Mouse (Mus musculus): ENCODE data around the gene Lgals3. TPM values are rescaled to one million over a fixed set of nuclear protein-coding genes. Genes with fewer than 3 reads are reported as not detected.

Lgals3 gene
- polyA plus RNA-seq, 1 experiment from 2014 or later, result 8.5 TPM

DNA sequence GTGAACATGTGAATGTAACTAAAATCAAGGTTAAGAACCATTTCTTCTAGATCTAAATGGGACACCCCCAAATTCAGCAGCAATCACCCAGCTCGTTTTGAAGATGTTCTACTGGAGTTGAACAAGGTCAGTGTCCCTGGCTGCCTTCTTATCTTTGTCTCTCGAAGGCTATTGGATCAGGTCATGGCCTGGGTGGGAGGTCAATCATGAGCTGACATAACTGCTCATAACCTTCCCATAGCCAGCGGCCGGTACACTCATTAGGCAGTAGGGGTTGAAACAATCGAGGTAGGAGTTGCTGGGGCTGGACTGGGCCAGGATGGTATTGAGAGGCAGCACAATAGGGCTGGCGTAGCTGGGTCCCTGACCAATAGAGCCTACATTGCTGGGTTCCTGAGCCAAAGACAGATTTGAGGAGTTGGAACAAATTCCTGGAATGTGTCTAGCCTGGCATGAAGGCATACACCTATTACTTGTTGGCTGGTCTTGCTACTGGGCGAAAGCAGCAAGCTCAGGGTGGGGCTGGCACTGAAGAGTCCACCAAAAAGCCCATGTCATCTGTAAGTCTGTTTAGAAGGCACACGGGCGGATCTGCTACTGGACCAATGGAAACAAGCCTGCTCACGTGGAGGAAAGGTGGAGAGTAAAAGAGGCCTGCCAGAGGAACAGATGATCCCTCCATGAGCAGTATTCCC, 27.2 kb upstream of the Lgals3 start:
- WGBS, result 82% methylated on average over 10 of the region's 10 CpGs
- H3K9ac ChIP-seq (ENCODE audit: low read length), result no peak overlapping the region
- H3K4me2 ChIP-seq (ENCODE audit: low read length), result no peak overlapping the region
- H3K27me3 ChIP-seq (replicated peaks; ENCODE audit: control insufficient read depth, insufficient read depth, low read length), result no peaks in the 10 kb centered on the region
- H3K4me3 ChIP-seq (ENCODE audit: low read depth, low read length), result no peak overlapping the region
- no peak for DNase-seq (ENCODE audit: low spot score)
- no peaks in the 10 kb centered on the region for H3K9me3 ChIP-seq (ENCODE audit: control insufficient read depth, low read length)
- no peaks in the 10 kb centered on the region for H3K36me3 ChIP-seq (ENCODE audit: control insufficient read depth, insufficient read depth, low read length)
- H3K4me1 ChIP-seq (replicated peaks; ENCODE audit: control insufficient read depth, insufficient read depth, low read length), result no peaks in the 10 kb centered on the region
- H3K27ac ChIP-seq (ENCODE audit: low read depth), result no peak overlapping the region
- no peak for ATAC-seq (replicated peaks; ENCODE audit: low FRiP score, low TSS enrichment, low read depth)

DNA sequence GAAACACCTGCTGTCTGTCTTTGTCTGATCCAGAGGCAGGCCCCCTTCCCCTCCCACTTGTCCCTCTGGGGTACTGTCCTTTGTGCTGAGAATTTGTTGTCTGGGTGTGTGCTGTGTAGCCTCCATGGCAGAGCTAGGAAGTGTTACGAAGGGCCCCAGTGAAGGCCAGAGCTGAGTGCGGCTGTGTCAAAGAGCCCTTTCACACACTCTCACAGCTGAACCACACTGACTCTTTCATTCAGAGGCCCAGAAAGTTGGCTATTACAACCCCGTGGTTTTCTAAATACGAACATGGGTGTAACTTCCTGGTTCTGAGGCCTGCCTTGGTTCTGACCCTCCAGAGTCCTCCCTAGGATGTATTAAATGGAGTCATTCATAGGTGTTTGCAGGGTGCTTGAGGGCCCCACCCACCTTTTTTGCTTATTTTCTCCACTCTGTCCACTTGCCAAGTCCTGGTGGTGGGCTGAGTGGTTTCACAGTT, 25.7 kb upstream of the Lgals3 start:
- no peaks in the 10 kb centered on the region for H3K27me3 ChIP-seq (replicated peaks; ENCODE audit: control insufficient read depth, insufficient read depth, low read length)
- WGBS, result 75% methylated on average over 4 of the region's 4 CpGs
- H3K9ac ChIP-seq (ENCODE audit: low read length), result no peak overlapping the region
- no peaks in the 10 kb centered on the region for H3K4me1 ChIP-seq (replicated peaks; ENCODE audit: control insufficient read depth, insufficient read depth, low read length)
- H3K4me2 ChIP-seq (ENCODE audit: low read length), result no peak overlapping the region
- H3K4me3 ChIP-seq (ENCODE audit: low read depth, low read length), result no peak overlapping the region
- H3K27ac ChIP-seq (ENCODE audit: low read depth), result no peak overlapping the region
- H3K36me3 ChIP-seq (ENCODE audit: control insufficient read depth, insufficient read depth, low read length), result no peaks in the 10 kb centered on the region
- no peak for DNase-seq (ENCODE audit: low spot score)
- ATAC-seq (replicated peaks; ENCODE audit: low FRiP score, low TSS enrichment, low read depth), result no peak
- H3K9me3 ChIP-seq (ENCODE audit: control insufficient read depth, low read length), result no peaks in the 10 kb centered on the region

- H3K9ac ChIP-seq (ENCODE audit: low read length), result no peak overlapping the region
- no peak overlapping the region for H3K4me2 ChIP-seq (ENCODE audit: low read length)
- H3K9me3 ChIP-seq (ENCODE audit: control insufficient read depth, low read length), result no peaks in the 10 kb centered on the region
- H3K36me3 ChIP-seq (ENCODE audit: control insufficient read depth, insufficient read depth, low read length), result no peaks in the 10 kb centered on the region
- WGBS, result 95% methylated on average over 1 of the region's 1 CpGs
- DNase-seq (ENCODE audit: low spot score), result no peak
- no peak overlapping the region for H3K27ac ChIP-seq (ENCODE audit: low read depth)
- ATAC-seq (replicated peaks; ENCODE audit: low FRiP score, low TSS enrichment, low read depth), result no peak
- no peak overlapping the region for H3K4me3 ChIP-seq (ENCODE audit: low read depth, low read length)
- H3K4me1 ChIP-seq (replicated peaks; ENCODE audit: control insufficient read depth, insufficient read depth, low read length), result no peaks in the 10 kb centered on the region
- H3K27me3 ChIP-seq (replicated peaks; ENCODE audit: control insufficient read depth, insufficient read depth, low read length), result no peaks in the 10 kb centered on the region
Measured at GRCm38 (mm10) chr14:47346715-47347114, 20.8 kb upstream of the Lgals3 start.

GRCm38 (mm10) chr14:47350974-47351373, 16.6 kb upstream of the Lgals3 start:
- Histone ChIP-seq H3K4me1 (replicated peaks; ENCODE audit: control insufficient read depth, insufficient read depth, low read length) (no peaks in the 10 kb centered on the region; the same call in 1 of the 2 replicates), H3K27me3 (replicated peaks; ENCODE audit: control insufficient read depth, insufficient read depth, low read length) (no peaks in the 10 kb centered on the region), H3K9me3 (ENCODE audit: control insufficient read depth, low read length) (no peaks in the 10 kb centered on the region), H3K36me3 (ENCODE audit: control insufficient read depth, insufficient read depth, low read length) (no peaks in the 10 kb centered on the region), H3K27ac (ENCODE audit: low read depth) (no peak overlapping the region), H3K4me2 (ENCODE audit: low read length) (no peak overlapping the region), H3K4me3 (ENCODE audit: low read depth, low read length) (no peak overlapping the region), H3K9ac (ENCODE audit: low read length) (no peak overlapping the region)
- ATAC-seq (replicated peaks; ENCODE audit: low FRiP score, low TSS enrichment, low read depth), result no peak
- DNase-seq (ENCODE audit: low spot score), result no peak
- 79% methylated on average over 2 of the region's 2 CpGs for WGBS

DNA sequence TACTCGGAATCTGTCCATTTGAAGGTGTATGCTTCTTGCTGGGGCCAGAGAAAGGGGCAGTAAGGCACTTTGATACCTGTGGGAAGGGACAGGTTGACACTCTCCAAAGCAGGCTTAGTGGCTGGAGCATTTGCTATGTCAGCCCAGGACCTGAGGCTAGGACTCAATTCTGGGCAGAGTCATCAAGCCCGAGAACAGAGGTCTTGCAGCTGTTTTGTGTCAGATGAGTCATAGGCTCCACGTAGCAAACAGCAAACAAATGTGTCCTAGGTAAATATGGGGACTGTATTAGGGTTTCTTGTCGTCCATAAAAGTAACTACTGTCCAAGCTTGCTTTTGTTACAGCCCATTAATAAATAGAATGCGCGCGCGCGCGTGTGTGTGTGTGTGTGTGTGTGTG, 15.3 kb upstream of the Lgals3 start:
- H3K4me1 ChIP-seq (replicated peaks; ENCODE audit: control insufficient read depth, insufficient read depth, low read length), result no peaks in the 10 kb centered on the region; the same call in 1 of the 2 replicates
- no peak for DNase-seq (ENCODE audit: low spot score)
- no peak overlapping the region for H3K4me3 ChIP-seq (ENCODE audit: low read depth, low read length)
- no peaks in the 10 kb centered on the region for H3K36me3 ChIP-seq (ENCODE audit: control insufficient read depth, insufficient read depth, low read length)
- H3K9ac ChIP-seq (ENCODE audit: low read length), result no peak overlapping the region
- no peaks in the 10 kb centered on the region for H3K9me3 ChIP-seq (ENCODE audit: control insufficient read depth, low read length)
- no peak for ATAC-seq (replicated peaks; ENCODE audit: low FRiP score, low TSS enrichment, low read depth)
- no peak overlapping the region for H3K4me2 ChIP-seq (ENCODE audit: low read length)
- 85% methylated on average over 10 of the region's 10 CpGs for WGBS
- no peaks in the 10 kb centered on the region for H3K27me3 ChIP-seq (replicated peaks; ENCODE audit: control insufficient read depth, insufficient read depth, low read length)
- no peak overlapping the region for H3K27ac ChIP-seq (ENCODE audit: low read depth)

DNA sequence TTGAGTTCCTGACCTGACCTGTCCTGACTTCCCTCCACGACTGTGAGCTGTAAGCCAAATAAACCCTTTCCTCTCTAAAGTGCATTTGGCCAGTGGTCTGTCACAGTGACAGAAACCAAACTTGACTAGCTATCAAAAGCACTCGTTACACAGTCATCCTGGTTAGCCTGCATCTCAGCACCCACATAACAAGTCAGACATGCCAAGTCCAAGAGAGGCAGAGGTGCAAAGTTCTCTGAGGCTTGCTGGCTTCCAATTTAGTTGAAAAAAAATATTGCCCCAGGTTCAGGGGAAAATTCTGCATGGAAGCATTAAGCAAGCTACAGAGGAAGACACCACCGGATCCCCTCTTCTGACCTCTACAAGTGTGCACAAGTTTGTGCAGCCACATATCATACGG, 14.3 kb upstream of the Lgals3 start:
- H3K4me3 ChIP-seq (ENCODE audit: low read depth, low read length), result no peak overlapping the region
- no peak overlapping the region for H3K9ac ChIP-seq (ENCODE audit: low read length)
- H3K9me3 ChIP-seq (ENCODE audit: control insufficient read depth, low read length), result no peaks in the 10 kb centered on the region
- no peak for ATAC-seq (replicated peaks; ENCODE audit: low FRiP score, low TSS enrichment, low read depth)
- 72% methylated on average over 4 of the region's 4 CpGs for WGBS
- no peaks in the 10 kb centered on the region for H3K27me3 ChIP-seq (replicated peaks; ENCODE audit: control insufficient read depth, insufficient read depth, low read length)
- no peaks in the 10 kb centered on the region for H3K36me3 ChIP-seq (ENCODE audit: control insufficient read depth, insufficient read depth, low read length)
- no peaks in the 10 kb centered on the region; the same call in 1 of the 2 replicates for H3K4me1 ChIP-seq (replicated peaks; ENCODE audit: control insufficient read depth, insufficient read depth, low read length)
- no peak overlapping the region for H3K27ac ChIP-seq (ENCODE audit: low read depth)
- H3K4me2 ChIP-seq (ENCODE audit: low read length), result no peak overlapping the region
- DNase-seq (ENCODE audit: low spot score), result no peak

- ATAC-seq (replicated peaks; ENCODE audit: low FRiP score, low TSS enrichment, low read depth), result no peak; the same call in 1 of the 2 replicates
- 70% methylated on average over 8 of the region's 8 CpGs for WGBS
Measured at GRCm38 (mm10) chr14:47354111-47354577, 13.4 kb upstream of the Lgals3 start.

GRCm38 (mm10) chr14:47354948-47355347, 12.6 kb upstream of the Lgals3 start:
- Histone ChIP-seq H3K36me3 (ENCODE audit: control insufficient read depth, insufficient read depth, low read length) (no peaks in the 10 kb centered on the region), H3K9me3 (ENCODE audit: control insufficient read depth, low read length) (no peaks in the 10 kb centered on the region), H3K9ac (ENCODE audit: low read length) (no peak overlapping the region), H3K4me1 (replicated peaks; ENCODE audit: control insufficient read depth, insufficient read depth, low read length) (no peaks in the 10 kb centered on the region; the same call in 1 of the 2 replicates), H3K4me2 (ENCODE audit: low read length) (no peak overlapping the region), H3K27me3 (replicated peaks; ENCODE audit: control insufficient read depth, insufficient read depth, low read length) (no peaks in the 10 kb centered on the region), H3K4me3 (ENCODE audit: low read depth, low read length) (no peak overlapping the region), H3K27ac (ENCODE audit: low read depth) (peak overlapping the region; percentile 1; the same call in 1 of the 2 replicates)
- WGBS, result 60% methylated on average over 5 of the region's 5 CpGs
- DNase-seq (ENCODE audit: low spot score), result no peak
- ATAC-seq (replicated peaks; ENCODE audit: low FRiP score, low TSS enrichment, low read depth), result no peak

More at GRCm38 (mm10) chr14:47354111-47354577, 13.4 kb upstream of the Lgals3 start:
- Histone ChIP-seq H3K9me3 (ENCODE audit: control insufficient read depth, low read length) (no peaks in the 10 kb centered on the region), H3K36me3 (ENCODE audit: control insufficient read depth, insufficient read depth, low read length) (no peaks in the 10 kb centered on the region), H3K4me2 (ENCODE audit: low read length) (no peak overlapping the region), H3K27me3 (replicated peaks; ENCODE audit: control insufficient read depth, insufficient read depth, low read length) (no peaks in the 10 kb centered on the region), H3K4me3 (ENCODE audit: low read depth, low read length) (no peak overlapping the region), H3K9ac (ENCODE audit: low read length) (no peak overlapping the region), H3K4me1 (replicated peaks; ENCODE audit: control insufficient read depth, insufficient read depth, low read length) (no peaks in the 10 kb centered on the region; the same call in 1 of the 2 replicates), H3K27ac (ENCODE audit: low read depth) (no peak overlapping the region)
- no peak for DNase-seq (ENCODE audit: low spot score)

DNA sequence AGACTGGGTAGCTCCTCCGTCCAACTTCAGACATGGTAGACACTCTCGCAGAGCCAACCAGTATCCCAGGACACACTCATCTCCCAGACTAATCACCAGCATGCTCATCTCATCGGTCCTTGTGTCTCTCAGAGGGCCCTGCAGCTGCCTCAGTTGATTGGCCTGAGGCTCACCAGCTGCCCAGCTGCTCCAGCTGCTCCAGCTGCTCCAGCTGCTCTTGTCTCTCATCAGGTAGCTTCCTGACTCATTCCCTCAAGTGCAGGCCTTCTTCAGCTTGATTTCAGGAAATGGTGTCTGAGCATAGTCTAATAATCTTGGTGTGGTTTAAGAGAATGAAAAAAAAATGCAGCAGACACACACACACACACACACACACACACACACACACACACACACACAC, 10.9 kb upstream of the Lgals3 start:
- Histone ChIP-seq H3K9ac (ENCODE audit: low read length) (no peak overlapping the region), H3K4me2 (ENCODE audit: low read length) (no peak overlapping the region), H3K27me3 (replicated peaks; ENCODE audit: control insufficient read depth, insufficient read depth, low read length) (no peaks in the 10 kb centered on the region), H3K4me3 (ENCODE audit: low read depth, low read length) (no peak overlapping the region), H3K27ac (ENCODE audit: low read depth) (no peak overlapping the region), H3K36me3 (ENCODE audit: control insufficient read depth, insufficient read depth, low read length) (no peaks in the 10 kb centered on the region), H3K9me3 (ENCODE audit: control insufficient read depth, low read length) (no peaks in the 10 kb centered on the region), H3K4me1 (replicated peaks; ENCODE audit: control insufficient read depth, insufficient read depth, low read length) (no peaks in the 10 kb centered on the region; the same call in 1 of the 2 replicates)
- no peak for DNase-seq (ENCODE audit: low spot score)
- 90% methylated on average over 3 of the region's 3 CpGs for WGBS
- no peak for ATAC-seq (replicated peaks; ENCODE audit: low FRiP score, low TSS enrichment, low read depth)

Measured in intestine, embryonic 14.5 days (tissue).